Mouse (Mus musculus) natural killer cell, adult 2 months (primary cell): ENCODE measurements around the gene Rtn1.

Experiments
- DNase-seq, 2 experiments: peaks; one replicate each; pipeline ENCODE4 v3.0.0; 2022; ENCODE audit warnings: low spot score in 2 of 2

Gene Rtn1

DNA sequence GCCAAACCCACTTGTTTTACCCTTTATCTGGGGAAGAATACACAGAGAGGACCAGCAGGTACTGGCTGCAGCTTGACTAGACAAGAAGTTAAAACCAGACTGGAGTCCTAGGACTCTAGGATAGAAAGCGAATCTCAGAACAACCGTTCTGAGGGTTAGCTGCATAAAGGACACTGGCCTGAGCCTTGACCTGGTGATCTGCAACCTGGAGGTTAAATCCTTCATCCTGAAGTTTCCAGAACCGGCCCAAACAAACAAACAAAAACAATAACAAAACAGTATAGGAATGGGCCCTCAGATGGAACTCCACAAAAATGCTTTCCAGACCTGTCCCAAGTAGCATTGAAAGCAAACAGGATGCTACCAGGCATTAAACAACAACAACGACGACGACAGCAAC lies at the start of gene Rtn1:
Gene Rtn1 (minus strand): TSS at position 101 of the 400 bp plus-strand sequence.
- DNase-seq: no peak

DNA sequence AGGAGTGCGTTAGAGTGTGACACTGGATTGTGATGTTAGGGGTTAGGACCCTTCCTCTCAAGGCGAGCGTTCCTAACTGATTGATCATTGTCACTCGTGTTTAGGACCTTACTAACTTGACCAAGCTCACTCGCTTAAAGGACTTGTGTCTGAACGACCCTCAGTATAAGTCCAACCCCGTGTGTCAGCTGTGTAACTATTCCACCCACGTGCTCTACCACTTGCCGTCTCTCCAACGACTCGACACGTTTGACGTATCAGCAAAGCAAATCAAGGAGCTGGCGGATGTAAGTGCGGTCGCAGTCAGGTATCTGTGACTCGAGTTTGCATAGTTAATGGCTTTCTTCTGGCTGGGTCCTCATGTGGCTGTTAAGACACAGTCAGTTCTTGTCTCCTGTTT lies 45.1 kb upstream of the Rtn1 start:
- no peak for DNase-seq

DNA sequence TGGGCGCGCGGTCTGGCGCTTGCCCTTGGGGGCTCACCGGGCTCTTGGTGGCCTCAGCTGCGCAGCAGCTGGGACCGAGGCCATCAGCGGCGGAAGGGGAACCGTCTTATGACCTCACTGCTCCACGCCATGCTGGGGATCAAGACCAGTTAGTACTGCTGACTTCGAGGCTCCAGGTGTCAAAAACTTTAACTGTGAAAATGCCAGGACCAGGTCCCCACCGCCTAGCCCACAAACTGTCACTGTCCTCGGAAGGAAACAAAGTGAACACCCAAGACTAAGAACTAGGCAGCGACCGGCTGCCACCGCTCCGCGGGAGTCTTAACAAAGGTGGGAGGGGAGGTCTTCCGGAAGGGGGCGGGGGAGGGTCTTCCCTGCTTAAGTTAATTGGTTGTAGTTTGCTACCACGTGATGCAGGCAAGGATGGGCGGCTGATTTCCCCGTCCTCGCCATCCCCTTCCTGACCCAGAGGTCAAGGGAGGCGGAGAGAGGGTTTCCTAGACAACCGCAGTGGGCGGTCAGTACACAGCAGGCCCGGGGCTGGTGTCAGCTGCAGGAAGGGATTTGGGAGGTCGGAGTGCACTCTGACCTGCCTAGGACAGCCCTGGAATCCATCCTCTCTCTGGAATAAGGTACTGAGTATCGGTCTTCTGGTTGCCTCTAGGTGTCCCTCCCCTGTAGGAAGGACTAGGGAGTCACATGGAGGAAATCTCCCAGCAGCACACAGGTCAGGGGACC lies 33.2 kb upstream of the Rtn1 start, which contains the start of gene Lrrc9:
Gene Lrrc9 (plus strand): TSS at position 28 of the 738 bp plus-strand sequence.
- peak in 1 of 2 experiments; percentile 4 for DNase-seq

DNA sequence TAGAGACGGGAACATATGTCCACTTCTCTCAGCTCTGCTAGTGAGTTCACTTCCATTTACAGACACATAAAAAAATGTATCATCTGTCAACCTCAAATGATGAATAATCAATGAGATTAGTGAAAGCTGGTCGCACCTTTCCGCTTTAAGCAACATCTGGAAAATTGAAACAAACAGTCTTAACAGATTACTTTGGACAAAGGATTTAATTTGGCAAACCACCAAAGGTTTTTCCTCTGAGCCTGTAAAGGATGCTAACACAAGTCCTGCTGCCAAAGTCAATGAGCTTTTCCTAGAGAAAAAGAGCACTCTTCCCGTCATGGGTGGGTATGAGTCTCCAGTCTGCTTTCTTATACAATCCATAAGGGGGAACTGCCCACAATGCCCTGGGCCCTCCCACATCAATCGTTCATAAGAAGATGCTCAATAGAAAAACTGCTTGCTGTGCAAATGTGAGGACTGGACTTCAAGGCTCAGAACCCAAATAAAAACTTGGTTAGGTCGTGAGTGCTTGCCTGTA lies 30.2 kb upstream of the Rtn1 start:
- no peak for DNase-seq

DNA sequence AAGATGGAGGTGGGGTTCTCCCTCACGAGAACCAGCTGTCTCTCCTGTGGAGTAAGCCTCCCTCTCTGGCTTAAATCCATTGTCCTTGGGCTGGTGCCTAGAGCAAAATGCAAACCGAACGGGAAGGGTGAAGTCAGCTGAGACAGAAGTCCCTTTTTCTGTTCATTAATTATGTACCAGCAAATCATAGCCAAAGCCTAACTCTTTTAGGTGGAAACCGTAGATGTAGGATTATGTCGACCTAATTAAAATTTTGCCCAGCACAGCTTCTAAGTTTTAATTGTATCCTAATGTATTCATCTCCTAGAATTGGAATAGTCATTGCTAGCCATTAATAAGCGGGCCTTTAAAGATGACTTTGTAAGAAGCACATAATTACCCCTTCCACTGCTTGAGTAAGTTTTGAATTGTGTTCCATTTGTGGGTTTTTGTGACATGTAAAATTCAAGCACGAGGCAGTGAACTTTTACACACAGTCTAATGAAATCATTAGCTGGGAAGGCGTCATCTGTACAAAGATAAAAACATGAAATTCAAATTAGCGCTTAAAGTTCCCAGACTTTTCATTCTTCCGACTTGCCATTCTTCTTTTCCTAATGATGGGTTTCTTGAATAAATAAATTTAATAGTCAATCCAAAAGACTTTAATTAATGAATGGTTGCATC lies 29.0 kb upstream of the Rtn1 start:
- DNase-seq: no peak

DNA sequence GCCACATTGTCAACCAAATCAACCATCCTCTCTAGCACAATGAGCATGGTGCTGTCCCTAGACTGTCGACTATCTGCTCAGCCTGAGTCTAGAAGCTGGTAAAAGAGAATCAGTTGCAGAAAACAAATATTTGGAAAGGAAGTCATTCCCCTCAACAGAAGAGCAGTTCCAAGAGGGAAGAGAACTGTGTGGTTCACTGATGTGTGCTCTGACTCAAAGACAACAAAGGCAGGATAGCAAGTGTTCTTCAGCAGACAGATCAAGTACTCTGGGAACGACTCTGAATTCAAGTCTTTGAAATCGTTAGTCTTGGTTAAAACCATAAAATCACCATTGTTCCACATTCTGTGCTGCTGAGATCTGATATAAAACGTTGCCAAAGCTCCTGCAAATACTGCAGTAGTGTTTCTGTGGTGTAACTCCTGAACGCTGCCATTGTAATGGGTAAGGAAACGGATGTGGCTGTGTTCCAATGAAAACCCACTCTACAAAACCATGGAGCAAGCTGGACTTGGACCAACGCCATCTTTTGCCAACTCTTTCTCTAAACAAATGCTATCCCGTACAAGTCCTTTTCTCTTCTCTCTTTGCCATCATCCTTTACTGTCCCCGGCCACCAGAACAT lies 24.5 kb upstream of the Rtn1 start:
- DNase-seq: no peak

DNA sequence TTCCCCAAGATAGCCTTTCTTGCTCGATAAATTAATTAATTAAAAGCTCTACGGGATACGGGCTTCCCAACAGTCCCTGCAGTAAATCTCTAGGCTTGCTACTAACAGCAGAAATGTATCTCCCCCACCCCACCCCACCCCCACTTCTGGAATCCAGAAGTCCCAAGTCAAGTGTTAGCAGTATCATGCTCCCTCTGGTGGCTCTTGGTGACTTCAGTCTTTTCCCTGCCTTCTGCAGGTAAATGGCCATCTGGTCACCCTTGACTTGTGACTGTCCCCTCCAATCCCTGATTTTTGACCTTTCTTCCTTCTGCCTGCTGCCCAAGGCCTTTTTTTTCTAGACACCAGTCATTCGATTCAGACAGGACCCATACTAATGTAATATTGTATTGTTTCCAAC lies 23.4 kb upstream of the Rtn1 start:
- no peak for DNase-seq

DNA sequence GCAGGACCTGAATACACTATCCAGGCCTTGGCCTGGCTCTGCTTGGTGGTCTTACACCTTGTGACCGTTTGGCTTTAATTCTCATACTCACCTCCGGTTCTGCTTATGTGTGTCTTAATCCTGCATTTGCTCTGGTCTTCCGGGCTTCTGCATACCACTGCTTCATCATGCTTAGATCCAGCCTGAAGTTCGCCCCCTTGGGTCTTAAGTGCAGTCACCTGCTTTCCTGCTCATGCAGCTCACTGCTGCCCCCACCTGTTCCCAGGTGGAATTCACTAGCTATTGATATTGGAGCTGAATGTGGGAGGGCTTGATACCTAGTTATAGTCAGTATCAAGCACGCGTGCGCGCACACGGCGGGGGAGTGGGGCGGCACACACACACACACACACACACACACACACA lies 18.9 kb upstream of the Rtn1 start:
- DNase-seq: peak in 1 of 2 experiments; percentile 27

DNA sequence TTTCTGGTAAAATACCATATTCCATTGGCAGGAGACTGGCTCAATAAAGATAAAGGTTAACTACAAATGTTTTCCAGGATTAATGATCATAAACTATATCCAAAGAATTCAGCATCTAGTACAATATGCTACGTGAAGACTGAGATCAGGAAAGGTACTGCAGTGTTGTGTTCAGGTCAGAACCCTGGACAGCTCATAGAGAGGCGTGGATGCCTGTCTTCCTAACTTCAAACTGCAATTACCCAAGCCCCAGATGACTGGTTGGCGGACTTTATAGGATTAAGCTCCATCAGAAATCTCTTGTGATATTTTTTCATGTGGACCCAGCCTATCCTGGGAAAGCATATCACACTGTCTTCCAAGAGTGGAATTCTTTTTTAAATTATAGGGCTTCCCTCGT lies 13.8 kb upstream of the Rtn1 start:
- no peak for DNase-seq

DNA sequence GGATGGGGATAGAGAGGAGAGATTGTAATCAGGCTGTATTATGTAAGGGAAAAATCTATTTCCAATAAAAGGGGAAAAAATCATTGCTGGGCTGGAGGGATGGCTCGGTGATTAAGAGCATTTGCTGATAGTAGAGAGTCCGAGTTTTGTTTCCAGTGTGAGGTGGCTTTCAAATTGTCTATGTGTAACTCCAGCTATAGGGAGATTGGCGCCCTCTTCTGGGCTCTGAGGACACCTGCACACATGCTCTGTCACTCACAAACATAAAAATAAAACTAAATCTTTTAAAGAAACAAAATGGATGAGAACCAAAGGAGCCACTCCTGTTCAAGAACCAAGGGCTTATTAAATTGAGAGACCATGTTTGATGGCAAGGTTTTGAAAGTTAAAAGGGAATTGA lies 8.9 kb upstream of the Rtn1 start:
- no peak for DNase-seq

DNA sequence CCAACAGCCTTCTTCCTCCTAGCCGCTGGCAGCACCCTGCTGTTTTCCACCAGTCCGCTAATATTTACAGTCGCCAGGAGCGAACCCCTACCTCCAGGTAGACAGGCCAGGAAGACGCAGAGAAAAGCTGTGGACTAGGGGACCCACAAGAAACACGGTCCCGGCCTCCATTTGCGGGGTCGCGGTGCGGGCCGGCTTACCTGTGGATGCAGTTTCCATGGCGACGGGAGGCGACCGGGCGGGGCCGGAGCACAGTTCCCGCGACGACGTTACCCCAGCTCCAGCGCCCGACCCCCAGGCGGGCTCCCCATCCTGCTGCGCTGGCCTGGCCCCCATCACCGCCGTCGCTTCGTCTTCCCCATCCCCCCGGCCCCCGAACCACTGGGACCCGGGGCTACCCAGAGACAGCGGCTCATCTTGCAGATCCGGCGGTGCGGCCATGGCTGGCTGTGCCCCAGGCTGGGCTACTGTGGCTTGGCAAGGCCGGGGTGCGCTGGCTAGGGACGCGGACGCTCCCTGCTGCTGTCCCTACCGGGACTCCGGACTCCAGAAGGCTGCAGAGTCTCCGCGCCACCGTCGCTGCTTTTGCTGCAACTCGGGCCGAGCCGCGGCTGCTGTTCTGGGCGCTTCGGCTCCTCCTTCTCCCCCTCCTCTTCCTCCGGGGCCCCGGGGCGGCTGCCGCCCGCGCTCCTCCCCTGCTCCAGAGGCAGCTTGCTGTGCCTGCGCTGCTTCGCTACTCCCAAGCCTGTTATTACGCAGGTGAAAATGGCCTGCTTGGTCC lies 553 bp downstream of the Rtn1 start:
- DNase-seq: no peak

DNA sequence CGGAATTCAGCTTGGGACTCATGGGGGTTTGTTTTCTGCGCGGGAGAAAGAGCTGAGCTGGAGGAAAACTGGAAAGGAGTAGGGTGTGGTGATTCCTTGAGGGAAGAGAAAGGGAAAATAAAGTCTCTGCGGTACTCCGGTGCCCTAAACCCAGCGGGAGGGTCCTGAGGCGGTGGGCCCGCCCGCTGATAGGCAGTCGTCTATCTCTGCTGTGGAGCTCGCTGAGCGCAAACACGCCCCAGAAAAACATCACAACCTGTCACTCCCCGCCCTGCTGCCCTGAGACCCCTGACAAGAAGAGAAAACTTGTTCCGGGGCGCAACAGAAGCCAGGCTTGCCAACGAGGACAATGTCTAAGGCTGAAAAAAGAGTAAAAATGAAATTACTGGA lies 1.1 kb downstream of the Rtn1 start:
- no peak for DNase-seq

DNA sequence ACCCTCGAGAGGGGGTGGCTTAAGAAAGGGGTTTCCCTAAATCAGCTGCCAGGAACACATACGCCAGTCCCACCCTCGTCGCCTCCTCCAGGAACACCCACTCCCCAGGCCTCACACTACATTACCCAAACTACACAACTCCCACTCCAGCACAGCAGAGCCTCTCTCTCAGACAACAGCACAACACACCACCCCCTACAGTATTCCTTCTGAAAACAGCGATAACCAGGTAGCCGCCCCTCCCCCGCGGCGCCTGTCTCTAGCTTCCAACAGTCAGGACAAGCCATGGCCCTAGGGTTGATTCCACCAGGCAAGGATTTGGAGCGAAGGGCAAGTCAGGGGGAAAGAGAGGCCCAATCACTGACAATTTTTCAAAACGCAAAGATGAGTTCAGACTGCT lies 1.7 kb downstream of the Rtn1 start:
- DNase-seq: no peak

DNA sequence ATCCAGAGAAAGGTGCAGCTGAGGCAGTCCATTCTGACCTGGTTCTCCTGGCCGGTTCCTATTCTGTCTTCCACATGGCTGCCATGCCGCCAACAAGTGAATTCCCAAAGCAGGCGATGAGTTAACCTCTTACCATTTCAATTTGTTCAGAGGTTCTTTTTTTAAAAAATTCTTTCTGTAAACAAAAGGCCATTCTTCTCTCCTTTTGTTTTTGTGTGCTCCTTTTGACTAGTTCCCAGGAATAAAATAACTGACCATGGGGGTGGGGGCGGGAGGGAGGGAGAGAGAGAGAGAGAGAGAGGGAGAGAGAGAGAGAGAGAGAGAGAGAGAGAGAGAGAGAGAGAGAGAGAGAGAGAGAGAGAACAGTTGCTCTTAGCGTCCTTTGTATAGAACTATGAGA lies 3.8 kb downstream of the Rtn1 start:
- DNase-seq: no peak

DNA sequence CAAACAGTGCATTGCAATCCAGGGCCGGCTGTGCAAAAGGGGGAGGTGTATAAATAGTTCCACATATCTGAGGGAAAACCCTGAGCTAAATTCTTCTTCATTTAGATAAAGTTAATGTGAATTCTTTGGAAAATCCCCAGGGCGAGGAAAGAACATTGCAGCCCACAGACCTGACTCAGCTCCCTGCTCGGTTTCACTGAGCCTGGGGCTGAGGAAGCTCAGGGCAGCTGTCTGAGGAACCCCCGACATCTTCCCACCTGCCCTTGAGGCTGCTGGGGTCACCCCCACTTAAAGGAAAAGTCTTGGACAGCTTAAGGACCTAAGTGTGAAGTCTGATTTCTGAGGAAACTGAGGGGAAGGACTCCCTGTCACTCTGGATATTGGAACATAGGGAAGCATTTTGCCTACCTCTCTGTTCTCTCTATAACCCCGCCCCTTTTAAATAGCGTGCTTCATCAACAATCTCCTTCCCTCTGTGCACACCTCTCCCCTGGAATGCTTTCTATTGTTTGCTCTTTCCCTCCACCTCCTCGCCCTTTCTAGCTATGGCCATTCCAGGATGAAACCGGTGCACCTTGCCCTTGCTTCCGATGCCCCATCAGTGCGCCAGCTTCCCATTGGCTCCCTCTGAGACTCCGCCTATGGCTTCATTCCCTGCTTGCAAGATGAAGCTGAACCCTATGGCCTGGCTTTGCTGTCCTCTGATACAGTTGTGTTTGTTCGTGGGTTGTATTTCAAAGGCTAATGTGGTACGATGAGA lies 15.6 kb downstream of the Rtn1 start:
- DNase-seq: no peak

DNA sequence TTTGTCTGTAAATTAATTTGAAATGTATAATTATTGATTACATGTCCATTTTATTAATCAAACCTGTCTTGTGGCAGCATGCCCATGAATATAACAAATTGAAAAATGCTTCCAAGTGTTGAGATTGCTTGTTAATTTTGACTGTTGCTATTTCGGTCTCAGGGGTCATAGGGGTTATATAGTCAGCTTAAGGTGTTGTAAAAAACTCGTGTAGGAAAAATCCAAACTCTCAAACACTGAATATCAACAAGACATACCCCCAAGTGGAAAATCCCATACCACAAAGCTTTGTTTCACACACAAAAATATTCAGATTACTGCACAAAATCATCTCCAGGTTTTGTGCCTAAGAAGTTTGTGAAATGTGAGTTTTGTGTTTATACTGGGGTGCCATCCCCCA lies 18.5 kb downstream of the Rtn1 start:
- DNase-seq: no peak

DNA sequence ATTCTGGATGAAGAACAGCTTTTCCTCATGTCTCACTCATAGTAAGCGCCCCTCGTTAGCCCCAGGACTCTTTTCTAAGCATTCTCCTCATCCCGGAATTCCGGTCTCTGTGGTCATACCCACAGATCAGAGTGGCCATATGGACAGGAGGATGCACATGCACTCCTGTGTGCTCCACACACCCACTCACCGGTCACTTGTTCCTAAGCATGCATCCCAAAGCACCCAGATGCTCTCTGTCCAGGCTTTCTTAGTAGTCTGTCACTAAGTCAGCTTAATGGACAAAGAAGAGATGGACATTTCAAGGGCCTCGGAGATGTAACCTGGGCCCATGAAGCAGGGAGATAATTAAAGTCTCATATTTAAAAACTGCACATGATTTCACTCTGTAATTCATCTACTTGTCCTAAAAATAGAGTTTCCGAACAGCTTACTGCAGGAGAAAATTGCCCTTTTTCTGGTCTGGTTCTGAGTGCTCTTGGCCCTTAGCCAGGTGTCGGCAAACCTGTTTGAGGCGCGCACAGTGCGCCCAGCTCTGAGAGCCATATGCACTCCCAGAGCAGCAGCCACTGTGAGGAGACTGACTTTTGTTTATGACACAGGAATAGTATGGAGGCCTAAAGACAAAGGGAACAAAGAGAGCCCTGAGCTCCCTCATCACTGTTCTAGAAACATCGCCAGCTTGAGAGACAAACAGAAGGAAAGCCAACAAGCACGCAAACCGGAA lies 19.3 kb downstream of the Rtn1 start:
- no peak for DNase-seq

DNA sequence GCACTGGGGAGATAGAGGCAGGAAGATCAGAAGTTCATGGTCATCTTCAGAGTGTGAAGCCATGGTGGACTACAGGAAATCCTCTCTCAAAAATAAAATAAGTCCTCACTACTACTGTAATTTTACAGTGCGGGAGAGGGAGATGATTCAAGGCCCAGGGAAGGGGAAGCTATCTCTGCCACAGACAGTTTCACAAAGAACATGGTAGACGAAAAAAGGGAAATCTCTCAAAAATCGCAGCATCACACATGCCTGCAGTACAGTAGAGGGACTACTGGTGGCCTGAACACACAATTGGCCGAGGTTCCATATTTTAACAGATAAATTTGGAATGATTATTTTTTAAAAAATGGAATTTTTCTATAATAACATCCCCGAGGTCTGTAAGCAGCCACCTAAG lies 20.0 kb downstream of the Rtn1 start:
- no peak for DNase-seq

DNA sequence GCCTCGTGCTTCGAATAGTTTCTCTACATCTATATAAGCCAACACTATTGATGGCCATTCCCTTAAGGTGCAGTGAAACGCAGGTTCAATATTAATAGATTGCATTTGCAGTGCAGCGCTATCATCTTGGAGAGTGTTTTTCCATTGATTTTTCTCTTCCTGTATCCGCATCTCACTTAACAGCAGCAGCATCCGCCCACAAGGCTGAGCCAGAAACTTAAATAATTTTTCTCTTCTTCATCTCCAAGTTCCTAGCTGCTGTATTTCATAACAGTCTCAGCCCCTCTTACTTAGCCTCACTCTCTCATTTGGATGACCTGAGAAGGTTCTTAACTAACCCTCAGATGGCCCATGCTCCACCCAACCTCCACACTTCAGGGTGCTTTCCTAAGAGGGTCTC lies 20.7 kb downstream of the Rtn1 start:
- no peak for DNase-seq

DNA sequence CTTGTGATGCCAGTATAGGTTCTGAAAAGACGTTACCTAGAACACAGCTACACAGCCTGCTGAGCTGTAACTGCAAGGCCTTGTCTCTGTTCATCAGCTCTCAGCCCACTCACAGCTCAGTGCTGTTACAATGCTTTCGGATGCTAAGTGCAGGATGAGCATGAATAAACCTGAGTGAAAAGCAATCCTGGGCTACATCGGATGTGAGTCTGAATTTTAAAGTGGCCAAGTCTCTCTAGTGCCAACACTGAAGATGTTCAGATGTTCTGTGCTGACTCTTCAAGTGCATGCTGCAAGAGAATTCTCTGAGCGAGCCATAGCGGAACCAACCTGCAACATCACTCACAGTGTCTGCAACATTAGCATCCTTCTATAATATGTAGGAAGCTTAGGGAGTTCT lies 32.5 kb downstream of the Rtn1 start:
- no peak for DNase-seq

DNA sequence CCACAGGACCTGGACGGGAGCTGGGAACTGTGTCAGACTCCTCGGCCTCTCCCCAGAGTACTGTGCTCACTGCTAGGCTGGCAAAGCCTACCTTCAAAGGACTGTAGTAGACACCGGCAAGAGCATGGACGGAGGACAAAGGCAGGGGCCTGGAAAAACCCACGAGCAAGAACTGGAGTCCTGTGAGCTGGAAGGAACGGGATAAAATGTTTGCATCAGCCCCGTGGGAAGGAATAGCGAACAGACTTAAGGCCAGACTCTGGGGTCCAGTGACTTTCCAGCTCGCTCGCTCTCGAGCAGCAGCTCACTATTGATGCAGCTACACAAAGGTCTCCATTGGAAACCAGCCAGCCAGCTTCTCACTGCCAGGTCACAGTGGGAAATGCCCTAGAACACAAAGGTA lies 34.0 kb downstream of the Rtn1 start:
- DNase-seq: no peak
